Mouse (Mus musculus) embryonic facial prominence, embryonic 10.5 days (tissue): ENCODE data around the gene Armc7. TPM values are rescaled to one million over a fixed set of nuclear protein-coding genes. Genes with fewer than 3 reads are reported as not detected.

Experiments used
- DNase-seq: peaks from one replicate; pipeline ENCODE4 v3.0.0-alpha.2; 2017; ENCODE audit warnings: low spot score
- H3K27ac ChIP-seq: fragments of 300-500 bp; sonication (generic); replicated peaks from 2 replicates; pipeline ENCODE4 v1.5.1; 2016; ENCODE audit warnings: mild to moderate bottlenecking
- H3K27me3 ChIP-seq: fragments of 300-500 bp; sonication (generic); replicated peaks from 2 replicates; pipeline ENCODE4 v1.6.1; 2016; ENCODE audit warnings: low read depth, mild to moderate bottlenecking; ENCODE audit not compliant: poor library complexity, severe bottlenecking
- H3K36me3 ChIP-seq: fragments of 300-500 bp; sonication (generic); replicated peaks from 2 replicates; pipeline ENCODE4 v1.6.1; 2016; ENCODE audit warnings: mild to moderate bottlenecking, moderate library complexity
- H3K4me1 ChIP-seq: fragments of 300-500 bp; sonication (generic); 2 replicates; pipeline ENCODE4 v1.6.1; 2016
- H3K4me3 ChIP-seq: fragments of 300-500 bp; sonication (generic); 2 replicates; pipeline ENCODE4 v1.5.1; 2016; ENCODE audit warnings: mild to moderate bottlenecking, moderate library complexity
- H3K9me3 ChIP-seq: fragments of 300-500 bp; sonication (generic); 2 replicates; pipeline ENCODE4 v1.6.1; 2016; ENCODE audit warnings: mild to moderate bottlenecking
- WGBS: fragments of 180-500 bp; shearing (Covaris S2); methylation state at CpG from one replicate; pipeline ENCODE4 v1.1.7; 2016; 5-methylcytosine and 5-hydroxymethylcytosine counted together
- polyA plus RNA-seq: library from polyadenylated mRNA; unstranded; fragments of >200 nt; fragmentation: Nextera tagmentation; extraction: Ambion mirVana; gene quantifications from 2 replicates; pipeline ENCODE4 v1.2.1, GENCODE M21; 2016

Armc7 gene
- polyA plus RNA-seq, 1 experiment from 2014 or later, result 9.9 TPM

DNA sequence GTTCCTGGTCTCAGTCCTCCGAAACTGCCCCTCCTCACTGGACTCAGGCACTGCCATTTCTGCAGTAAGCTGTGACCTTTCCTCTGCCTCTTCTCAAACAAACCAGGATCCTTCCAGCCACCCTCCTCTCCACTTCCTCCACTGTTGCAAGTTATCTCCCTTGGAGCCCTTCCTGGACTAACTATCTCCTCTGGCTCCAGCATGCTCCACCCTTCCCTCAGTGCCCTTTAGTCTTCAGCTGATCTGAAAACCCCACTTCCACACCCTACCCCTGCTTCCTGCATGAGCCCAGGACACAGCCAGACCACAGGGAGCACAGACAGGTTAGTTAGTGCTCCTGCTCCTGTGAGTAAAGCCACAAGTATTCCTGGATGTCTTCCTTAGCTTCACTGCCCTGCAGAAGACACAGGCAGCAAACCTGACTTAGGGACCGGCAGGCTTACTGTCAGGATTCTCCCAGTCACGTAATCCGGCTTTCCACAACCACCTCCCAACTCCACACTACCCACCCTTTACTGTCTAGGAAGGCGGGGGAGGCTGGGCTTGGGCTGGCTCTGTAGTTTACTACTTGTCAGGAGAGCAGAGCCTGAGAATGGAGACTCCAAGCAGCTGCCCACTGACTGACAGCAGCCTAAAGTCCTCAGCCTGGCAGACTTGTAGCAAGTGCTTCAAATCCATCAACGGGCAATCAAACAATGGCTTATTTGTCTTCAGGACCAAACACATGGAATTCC lies 34.5 kb downstream of the Armc7 start:
- H3K4me3 ChIP-seq, result peak overlapping the region; percentile 92
- peak overlapping the region; percentile 61; the same call in 1 of the 2 replicates for H3K27ac ChIP-seq
- peak; percentile 31 for DNase-seq
- WGBS, result 51% methylated on average over 6 of the region's 6 CpGs
- H3K4me1 ChIP-seq, result peaks cover 71% of the 10 kb centered on the region
- H3K27me3 ChIP-seq, result no peaks in the 10 kb centered on the region
- H3K9me3 ChIP-seq, result no peaks in the 10 kb centered on the region
- peaks cover 35% of the 10 kb centered on the region for H3K36me3 ChIP-seq

DNA sequence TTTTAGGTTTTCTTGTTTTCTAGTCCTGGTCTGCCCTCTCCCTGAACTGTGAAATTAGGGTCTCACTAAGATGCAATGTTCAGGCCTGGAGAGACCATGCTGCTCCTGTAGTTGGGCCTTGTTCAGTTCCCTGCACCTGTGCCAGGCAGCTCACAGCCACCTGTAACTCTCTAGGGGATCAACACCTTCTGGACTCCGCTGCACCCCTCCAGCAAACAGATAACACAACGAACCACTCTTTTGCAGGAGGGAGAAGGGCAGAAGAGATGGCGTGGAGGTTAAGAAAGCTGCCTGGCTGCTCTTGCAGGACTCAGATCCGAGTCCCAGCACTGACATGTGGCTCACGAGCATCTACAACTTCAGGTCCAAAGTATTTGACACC lies 35.0 kb downstream of the Armc7 start:
- Histone ChIP-seq H3K27me3 (no peaks in the 10 kb centered on the region), H3K9me3 (no peaks in the 10 kb centered on the region), H3K27ac (peak overlapping the region; percentile 61; the same call in 1 of the 2 replicates), H3K36me3 (peaks cover 29% of the 10 kb centered on the region), H3K4me1 (peaks cover 74% of the 10 kb centered on the region), H3K4me3 (peak overlapping the region; percentile 92)
- 49% methylated on average over 5 of the region's 5 CpGs for WGBS
- no peak for DNase-seq

DNA sequence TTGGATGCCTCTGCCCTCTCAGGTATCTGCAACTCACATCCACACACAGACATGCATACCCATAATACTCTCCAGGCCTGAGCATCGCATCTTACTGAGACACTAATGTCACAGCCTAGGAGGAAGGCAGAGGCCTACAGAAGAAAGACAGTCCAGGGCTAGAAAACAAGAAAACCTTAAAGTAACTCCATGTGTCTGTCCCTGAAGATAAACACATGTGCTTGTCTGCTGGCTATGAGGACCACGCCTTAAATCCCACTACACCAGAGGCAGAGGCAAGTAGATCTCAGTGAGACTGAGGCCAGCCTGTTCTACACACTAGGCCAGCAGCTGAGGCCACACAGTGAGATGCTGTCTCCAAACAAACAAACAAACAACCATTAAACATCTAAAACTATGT lies 35.7 kb downstream of the Armc7 start:
- no peaks in the 10 kb centered on the region for H3K27me3 ChIP-seq
- H3K36me3 ChIP-seq, result peaks cover 26% of the 10 kb centered on the region
- peak overlapping the region; percentile 97; the same call in 1 of the 2 replicates for H3K27ac ChIP-seq
- no peaks in the 10 kb centered on the region for H3K9me3 ChIP-seq
- H3K4me1 ChIP-seq, result peaks cover 71% of the 10 kb centered on the region
- WGBS, result 79% methylated on average over 2 of the region's 2 CpGs
- H3K4me3 ChIP-seq, result peak overlapping the region; percentile 92
- no peak for DNase-seq

DNA sequence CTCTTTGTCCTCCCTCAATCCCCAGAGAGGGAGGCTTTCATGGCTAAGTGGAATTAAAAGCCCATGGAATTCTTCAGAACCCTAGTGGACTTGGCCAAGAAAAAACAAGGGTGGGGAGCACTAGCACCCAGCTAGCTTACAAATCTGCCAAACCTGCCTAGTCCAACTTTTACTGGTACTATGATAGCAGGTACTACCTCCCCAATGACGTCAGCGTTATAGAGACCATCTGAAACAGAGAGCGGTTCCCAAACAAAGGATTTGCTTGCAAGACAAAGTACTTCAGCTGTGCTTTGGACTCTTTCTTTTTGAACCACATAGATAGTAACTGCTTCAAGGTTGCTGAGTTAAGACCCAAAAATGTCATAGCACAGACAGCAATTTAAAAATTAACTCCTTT lies 36.5 kb downstream of the Armc7 start:
- peaks cover 17% of the 10 kb centered on the region for H3K36me3 ChIP-seq
- peak overlapping the region; percentile 92 for H3K4me3 ChIP-seq
- DNase-seq, result no peak
- H3K27ac ChIP-seq, result peak overlapping the region; percentile 97
- no peaks in the 10 kb centered on the region for H3K27me3 ChIP-seq
- H3K9me3 ChIP-seq, result no peaks in the 10 kb centered on the region
- WGBS, result 69% methylated on average over 3 of the region's 3 CpGs
- H3K4me1 ChIP-seq, result peaks cover 62% of the 10 kb centered on the region

DNA sequence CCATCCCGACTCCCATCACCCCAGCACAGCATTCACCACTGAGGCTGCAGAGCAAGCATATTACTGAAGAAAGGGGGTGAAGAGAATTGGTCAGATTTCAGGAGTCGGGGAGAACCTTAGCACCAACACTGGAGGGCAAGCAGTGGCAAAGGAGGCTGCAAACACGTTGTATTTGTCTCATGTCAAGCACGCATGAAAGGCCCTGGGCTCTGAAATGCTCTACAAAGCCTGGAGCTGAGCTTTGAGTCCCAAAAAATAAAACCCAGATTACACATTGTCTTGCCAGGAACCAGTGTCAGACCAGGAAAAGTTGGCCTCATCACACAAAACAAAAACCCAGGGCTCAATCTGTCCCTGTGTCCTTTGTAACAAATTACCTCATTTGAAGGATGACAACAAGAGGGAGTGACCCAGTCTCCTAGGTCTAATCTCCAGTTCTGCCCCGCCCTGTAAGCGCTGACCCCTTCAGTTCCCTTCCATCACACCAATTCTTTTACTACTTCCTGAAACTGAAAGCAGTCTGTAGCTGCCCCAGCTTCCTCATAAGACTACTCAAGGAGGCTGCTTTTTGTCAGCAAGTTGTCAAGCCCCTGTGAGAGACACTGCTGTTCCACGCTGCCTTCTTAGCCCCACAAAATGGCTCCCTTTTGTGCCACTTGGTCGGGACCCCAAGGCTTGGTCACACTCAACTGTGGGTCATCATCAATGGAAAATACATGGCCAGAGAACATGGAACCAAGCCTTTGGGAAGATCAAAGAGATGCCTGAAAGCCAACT lies 37.1 kb downstream of the Armc7 start:
- peaks cover 56% of the 10 kb centered on the region for H3K4me1 ChIP-seq
- 48% methylated on average over 8 of the region's 8 CpGs for WGBS
- peak overlapping the region; percentile 97 for H3K27ac ChIP-seq
- H3K27me3 ChIP-seq, result no peaks in the 10 kb centered on the region
- H3K9me3 ChIP-seq, result no peaks in the 10 kb centered on the region
- peaks cover 11% of the 10 kb centered on the region for H3K36me3 ChIP-seq
- peak; percentile 15 for DNase-seq
- H3K4me3 ChIP-seq, result peak overlapping the region; percentile 92

DNA sequence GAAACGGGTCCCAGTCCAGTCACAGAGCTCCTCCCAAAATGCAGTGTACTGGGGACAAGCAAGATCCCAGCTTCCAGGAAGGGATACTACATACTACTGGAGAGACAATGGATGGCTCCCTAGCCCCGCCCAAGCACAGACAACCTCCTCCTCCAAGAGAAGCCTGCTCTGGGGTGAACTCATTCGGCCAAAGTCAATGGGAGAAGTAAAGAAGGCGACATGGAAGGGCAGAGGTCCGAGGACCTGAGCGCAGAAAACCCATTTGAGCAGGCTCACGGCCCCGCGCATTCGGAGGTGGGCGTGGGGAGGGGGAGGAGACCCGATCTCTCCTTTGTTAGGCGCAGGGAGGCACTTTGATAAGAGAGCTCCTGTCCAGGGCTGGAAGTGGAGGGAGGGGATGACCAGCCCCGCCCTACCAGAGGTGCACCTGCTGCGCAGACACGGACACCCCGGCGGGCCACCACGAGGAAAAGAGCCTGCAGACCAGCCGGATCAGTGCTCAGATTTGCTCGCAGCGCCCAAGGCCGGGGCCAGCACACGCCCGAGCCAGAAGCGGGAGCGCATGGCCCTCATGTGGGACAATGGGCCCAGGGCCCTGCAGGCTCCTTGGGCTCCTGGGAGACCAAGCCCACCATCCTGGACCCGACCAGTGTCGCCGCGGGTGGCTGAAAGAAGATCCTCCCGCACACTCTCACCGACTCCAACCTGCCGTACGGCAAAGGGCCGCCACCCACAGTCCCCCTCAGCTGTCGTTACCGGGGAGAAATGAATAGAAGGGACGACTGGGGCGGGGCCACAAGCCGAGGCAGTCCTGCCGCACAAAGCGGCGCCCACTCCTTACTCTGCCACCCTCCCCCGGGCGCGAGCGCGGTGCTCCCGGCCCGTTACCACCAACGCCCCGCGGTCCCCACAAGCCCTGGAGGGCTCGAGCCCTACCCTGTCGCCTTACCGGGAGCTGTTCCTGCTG lies 38.1 kb downstream of the Armc7 start:
- H3K36me3 ChIP-seq, result peaks cover 7% of the 10 kb centered on the region; the same call in 1 of the 2 replicates
- peak overlapping the region; percentile 92 for H3K4me3 ChIP-seq
- H3K27me3 ChIP-seq, result no peaks in the 10 kb centered on the region
- peak; percentile 74 for DNase-seq
- WGBS, result under 1% methylated on average over 57 of the region's 57 CpGs
- peak overlapping the region; percentile 97 for H3K27ac ChIP-seq
- H3K9me3 ChIP-seq, result no peaks in the 10 kb centered on the region
- H3K4me1 ChIP-seq, result peaks cover 47% of the 10 kb centered on the region

DNA sequence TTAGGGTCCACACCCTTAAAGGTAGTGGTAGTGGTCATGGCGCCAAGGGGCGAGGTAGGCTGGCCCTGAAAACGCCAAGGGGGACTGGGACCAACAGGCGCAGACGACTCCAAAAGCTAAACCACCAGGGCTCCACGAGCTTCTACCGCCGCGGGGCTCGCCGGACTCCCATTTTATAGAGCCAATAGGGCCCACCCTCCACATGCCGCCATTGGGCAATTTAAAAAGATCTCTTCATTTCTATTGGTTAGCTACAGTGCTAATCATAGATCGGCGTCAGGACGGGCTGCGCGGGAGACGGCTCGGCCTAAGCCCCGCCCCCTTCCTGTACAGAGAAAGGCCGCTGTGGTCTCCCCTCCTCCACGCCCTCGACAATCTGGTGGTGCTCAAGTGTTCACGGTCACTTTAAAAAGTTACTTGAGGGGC lies 38.8 kb downstream of the Armc7 start, which contains the start of gene Jpt1:
Gene Jpt1 (minus strand): TSS at position 150 of the 426 bp plus-strand sequence.
- Histone ChIP-seq H3K27ac (peak within 1 kb of the TSS; percentile 97), H3K4me3 (peak within 1 kb of the TSS; percentile 92), H3K36me3 (peaks cover 3% of the 10 kb centered on the region; the same call in 1 of the 2 replicates), H3K4me1 (peaks cover 43% of the 10 kb centered on the region), H3K27me3 (no peaks in the 10 kb centered on the region), H3K9me3 (no peaks in the 10 kb centered on the region)
- peak; percentile 97 for DNase-seq
- under 1% methylated on average over 24 of the region's 24 CpGs for WGBS

DNA sequence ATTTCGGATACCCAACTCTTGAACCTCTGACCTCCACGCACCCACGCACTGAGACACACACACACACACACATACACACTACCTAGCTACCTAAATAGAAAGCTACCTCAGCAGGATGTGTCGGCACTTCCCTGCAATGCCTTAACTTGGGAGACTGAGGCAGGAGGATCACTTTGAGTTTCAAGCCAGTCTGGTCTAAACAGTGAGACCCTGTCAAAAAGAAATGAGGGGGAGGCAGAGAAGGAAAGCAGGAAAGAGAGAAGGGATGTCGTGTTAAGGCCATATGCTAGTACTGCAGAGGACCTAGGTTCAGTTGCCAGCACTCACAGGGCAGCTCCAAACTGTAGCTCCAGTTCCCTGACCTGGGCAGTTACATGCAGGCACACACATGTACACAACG lies 39.6 kb downstream of the Armc7 start:
- H3K27me3 ChIP-seq, result no peaks in the 10 kb centered on the region
- 74% methylated on average over 6 of the region's 6 CpGs for WGBS
- no peak overlapping the region for H3K4me3 ChIP-seq
- no peak for DNase-seq
- peaks cover 38% of the 10 kb centered on the region for H3K4me1 ChIP-seq
- peaks cover 3% of the 10 kb centered on the region; the same call in 1 of the 2 replicates for H3K36me3 ChIP-seq
- H3K9me3 ChIP-seq, result no peaks in the 10 kb centered on the region
- peak overlapping the region; percentile 58 for H3K27ac ChIP-seq

DNA sequence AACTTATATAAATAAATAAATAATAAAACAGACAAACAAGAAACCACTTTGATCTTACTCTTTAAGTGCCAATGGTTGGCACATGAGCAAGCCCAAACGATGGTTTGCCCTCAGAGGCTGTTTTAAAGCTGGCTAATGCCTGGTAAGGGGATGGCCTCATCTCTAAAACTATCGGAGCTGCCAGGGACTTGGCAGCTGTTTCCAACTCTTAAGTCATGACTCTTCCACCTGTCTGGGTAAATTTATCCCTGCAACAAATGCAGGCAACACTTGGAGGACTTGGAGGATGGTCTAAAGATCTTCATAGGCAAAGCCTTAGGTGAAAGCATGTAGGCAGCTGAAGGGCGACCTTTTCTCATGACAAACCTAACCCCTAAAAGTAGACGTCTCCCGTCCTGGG lies 41.5 kb downstream of the Armc7 start:
- no peak overlapping the region for H3K4me3 ChIP-seq
- H3K9me3 ChIP-seq, result no peaks in the 10 kb centered on the region
- H3K36me3 ChIP-seq, result peaks cover 20% of the 10 kb centered on the region
- no peak overlapping the region for H3K27ac ChIP-seq
- DNase-seq, result no peak
- WGBS, result 85% methylated on average over 5 of the region's 5 CpGs
- peaks cover 19% of the 10 kb centered on the region for H3K4me1 ChIP-seq
- no peaks in the 10 kb centered on the region for H3K27me3 ChIP-seq

DNA sequence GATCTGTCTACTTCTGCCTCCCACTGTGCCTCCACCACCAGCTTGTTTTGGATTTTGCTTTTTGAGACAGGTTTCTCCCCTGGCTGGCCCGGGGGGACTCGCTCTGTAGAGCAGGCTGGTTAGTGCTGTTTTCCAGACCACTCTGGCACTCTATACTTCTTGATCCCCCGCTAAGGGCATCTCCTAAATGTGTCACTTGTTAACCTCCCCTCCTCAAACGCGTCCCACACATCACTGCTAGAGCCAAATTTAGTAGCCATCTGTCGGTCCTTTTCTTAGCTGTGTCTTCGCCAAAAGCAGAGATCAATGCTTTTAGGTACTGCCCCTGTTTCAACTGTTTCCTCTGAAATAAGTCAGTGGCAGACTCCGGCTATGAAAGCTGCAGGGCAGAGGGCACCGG lies 43.2 kb downstream of the Armc7 start:
- 77% methylated on average over 9 of the region's 9 CpGs for WGBS
- H3K27ac ChIP-seq, result no peak overlapping the region
- no peak overlapping the region for H3K4me3 ChIP-seq
- no peaks in the 10 kb centered on the region for H3K27me3 ChIP-seq
- H3K9me3 ChIP-seq, result no peaks in the 10 kb centered on the region
- peaks cover 32% of the 10 kb centered on the region for H3K36me3 ChIP-seq
- DNase-seq, result no peak
- peaks cover 4% of the 10 kb centered on the region for H3K4me1 ChIP-seq

DNA sequence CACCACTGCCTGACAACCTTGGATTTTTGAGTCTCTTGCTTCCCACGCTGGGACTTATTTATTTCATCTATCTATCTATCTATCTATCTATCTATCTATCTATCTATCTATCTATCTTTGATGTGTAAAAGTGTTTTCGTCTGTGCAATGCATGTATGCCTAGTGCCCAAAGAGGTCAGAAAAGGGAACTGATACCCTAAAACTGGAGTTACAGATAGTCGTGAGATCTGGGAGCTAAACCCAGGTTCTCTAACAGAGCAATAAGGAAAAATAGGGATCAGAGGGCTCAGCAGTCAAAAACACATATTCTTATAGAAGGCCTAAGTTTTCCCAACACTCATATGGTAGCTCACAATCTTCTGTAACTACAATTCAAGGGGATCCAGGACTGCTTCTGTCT lies 44.1 kb downstream of the Armc7 start:
- peaks cover 4% of the 10 kb centered on the region for H3K4me1 ChIP-seq
- no peak for DNase-seq
- peaks cover 41% of the 10 kb centered on the region for H3K36me3 ChIP-seq
- no peaks in the 10 kb centered on the region for H3K27me3 ChIP-seq
- WGBS, result 88% methylated on average over 3 of the region's 3 CpGs
- H3K4me3 ChIP-seq, result no peak overlapping the region
- H3K9me3 ChIP-seq, result no peaks in the 10 kb centered on the region
- no peak overlapping the region for H3K27ac ChIP-seq

DNA sequence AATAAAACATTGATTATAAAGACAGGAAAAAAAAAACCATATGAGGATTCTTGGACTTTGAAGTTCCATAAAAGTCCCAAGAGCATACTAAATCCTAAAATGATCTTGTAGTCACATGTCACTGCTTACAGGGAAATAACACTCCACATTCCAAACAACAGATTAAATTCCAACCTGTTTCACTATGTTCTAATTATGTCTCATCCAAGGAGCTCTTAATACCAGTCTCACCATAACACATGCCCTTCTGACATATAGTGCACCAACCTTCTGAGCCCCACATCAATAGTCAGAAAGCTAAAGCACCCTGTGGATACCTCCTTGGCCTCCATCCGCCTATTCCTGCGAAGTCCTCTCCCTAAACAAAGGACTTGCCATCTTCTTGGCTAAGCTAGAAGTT lies 44.8 kb downstream of the Armc7 start:
- Histone ChIP-seq H3K4me3 (no peak overlapping the region), H3K36me3 (peaks cover 47% of the 10 kb centered on the region), H3K27me3 (no peaks in the 10 kb centered on the region), H3K9me3 (no peaks in the 10 kb centered on the region), H3K4me1 (no peaks in the 10 kb centered on the region; the same call in 1 of the 2 replicates), H3K27ac (no peak overlapping the region)
- no peak for DNase-seq
- 77% methylated on average over 2 of the region's 2 CpGs for WGBS
